Mouse (Mus musculus): ENCODE results near the gene 4930556J24Rik. TPM values are rescaled to one million over a fixed set of nuclear protein-coding genes. Genes with fewer than 3 reads are reported as not detected.

4930556J24Rik gene
- polyA plus RNA-seq, 2 experiments = not detected

DNA sequence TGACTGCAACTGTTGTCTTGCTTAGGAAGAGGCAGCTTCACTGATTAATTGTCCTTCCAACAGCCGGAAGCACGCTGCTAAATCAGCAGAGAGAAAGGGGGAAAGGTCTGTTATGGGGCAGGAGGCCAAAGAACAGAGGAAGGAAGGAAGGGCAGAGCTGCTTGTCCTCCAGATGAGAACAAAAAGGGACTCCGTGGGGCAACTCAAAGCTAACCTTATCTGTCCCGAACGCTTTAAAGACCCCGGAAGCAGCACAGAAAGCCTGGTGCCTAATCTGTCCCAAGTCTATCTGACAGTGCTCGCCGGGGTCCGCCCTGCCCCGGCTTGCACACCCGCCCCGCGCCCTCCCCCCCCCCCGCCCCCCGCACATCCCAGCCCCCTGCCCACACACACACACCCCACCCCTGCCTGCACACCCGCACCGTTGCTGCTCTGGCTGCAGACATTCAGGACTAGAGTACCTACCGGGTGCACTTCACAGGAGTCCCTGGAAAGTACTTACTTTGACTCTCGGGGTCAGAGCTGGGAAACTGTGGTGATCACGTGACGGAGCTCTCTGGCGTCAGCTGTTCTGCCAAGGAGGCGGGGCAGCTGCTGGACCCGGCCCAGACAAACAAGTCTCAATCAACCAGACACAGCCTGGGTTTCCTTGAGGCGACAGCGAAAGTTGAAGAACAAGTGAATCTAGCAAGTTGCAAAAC is 44.9 kb downstream of the 4930556J24Rik start, which contains the start of gene Tcn2:
Gene Tcn2 (minus strand): TSS at position 649 of the 701 bp plus-strand sequence.
- TF ChIP-seq POLR2A (IDR thresholded peaks at IDR 0.05; ENCODE audit: borderline replicate concordance, extremely low read depth, insufficient read depth, insufficient read length) = no peak
- under 1% methylated on average over 19 of the region's 26 CpGs for WGBS
- peak within 1 kb of the TSS; percentile 50 for H3K4me3 ChIP-seq (replicated peaks; ENCODE audit: low read length)
- H3K36me3 ChIP-seq (ENCODE audit: control insufficient read depth, insufficient read depth, low read length) = 0 out of 2 replicates have a peak, but pooled peaks cover 3% of the 10 kb centered on the region
- H3K27me3 ChIP-seq (ENCODE audit: control insufficient read depth, insufficient read depth, low read length) = no peaks in the 10 kb centered on the region
- no peak within 1 kb of the TSS for H3K27ac ChIP-seq (replicated peaks; ENCODE audit: low read depth, low read length)
- peak; percentile 83 for DNase-seq (ENCODE audit: low spot score)
- peak within 1 kb of the TSS; percentile 59 for H3K9ac ChIP-seq (ENCODE audit: low read depth, low read length, severe bottlenecking)
- peaks cover 7% of the 10 kb centered on the region for H3K4me1 ChIP-seq (ENCODE audit: control insufficient read depth, insufficient read depth, low read length)
- ATAC-seq (ENCODE audit: low FRiP score, low read depth) = peak; percentile 82
- H3K9me3 ChIP-seq (ENCODE audit: control insufficient read depth, low read length) = no peaks in the 10 kb centered on the region
- peak within 1 kb of the TSS; percentile 76 for H3K4me2 ChIP-seq (replicated peaks; ENCODE audit: low read depth, low read length, severe bottlenecking)

DNA sequence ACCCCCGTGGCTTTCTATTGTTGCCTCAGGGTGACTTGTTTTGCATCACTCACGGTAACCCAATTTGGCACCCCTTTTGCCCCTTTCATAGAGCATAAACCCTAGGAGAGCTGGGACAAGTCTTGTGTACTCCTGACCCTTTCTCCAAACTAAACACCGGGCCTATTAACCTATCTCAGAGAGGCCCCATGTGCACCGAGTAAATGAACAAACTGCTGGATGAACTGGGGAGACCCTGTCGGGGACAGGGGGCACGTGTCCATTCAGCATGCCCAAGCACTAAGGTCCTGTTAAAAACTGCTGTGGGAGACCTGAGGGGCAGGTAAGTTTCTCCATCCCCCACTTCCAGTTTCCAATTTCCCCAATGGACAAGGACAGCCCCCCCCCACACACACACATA is 45.6 kb downstream of the 4930556J24Rik start:
- no peak for ATAC-seq (ENCODE audit: low FRiP score, low read depth)
- H3K4me3 ChIP-seq (replicated peaks; ENCODE audit: low read length) = peak overlapping the region; percentile 50
- no peak for DNase-seq (ENCODE audit: low spot score)
- 38% methylated on average over 6 of the region's 6 CpGs for WGBS
- H3K4me2 ChIP-seq (replicated peaks; ENCODE audit: low read depth, low read length, severe bottlenecking) = peak overlapping the region; percentile 76
- H3K4me1 ChIP-seq (ENCODE audit: control insufficient read depth, insufficient read depth, low read length) = peaks cover 7% of the 10 kb centered on the region
- H3K27ac ChIP-seq (replicated peaks; ENCODE audit: low read depth, low read length) = no peak overlapping the region
- H3K9ac ChIP-seq (ENCODE audit: low read depth, low read length, severe bottlenecking) = peak overlapping the region; percentile 59; the same call in 1 of the 2 replicates
- H3K27me3 ChIP-seq (ENCODE audit: control insufficient read depth, insufficient read depth, low read length) = no peaks in the 10 kb centered on the region
- no peaks in the 10 kb centered on the region for H3K9me3 ChIP-seq (ENCODE audit: control insufficient read depth, low read length)
- TF ChIP-seq POLR2A (IDR thresholded peaks at IDR 0.05; ENCODE audit: borderline replicate concordance, extremely low read depth, insufficient read depth, insufficient read length) = no peak
- peaks cover 6% of the 10 kb centered on the region; the same call in 1 of the 2 replicates for H3K36me3 ChIP-seq (ENCODE audit: control insufficient read depth, insufficient read depth, low read length)

DNA sequence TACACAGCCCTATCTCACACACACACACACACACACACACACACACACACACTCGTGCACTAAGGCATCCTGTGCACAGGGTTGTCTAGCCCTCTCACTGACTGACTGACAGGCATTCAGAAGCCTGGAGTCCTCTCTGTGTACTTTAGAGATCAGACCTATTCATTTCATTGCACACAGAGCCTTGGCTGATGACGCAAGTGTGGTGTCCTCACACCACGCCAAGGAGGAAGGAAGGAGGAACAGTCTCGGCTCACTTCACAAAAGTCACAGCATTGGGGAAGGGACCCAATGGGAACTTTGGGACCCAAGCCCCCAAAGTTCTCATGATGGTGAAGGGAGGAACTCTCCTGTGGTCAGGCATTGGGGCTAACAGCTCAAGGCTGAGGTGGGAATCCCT is 46.6 kb downstream of the 4930556J24Rik start:
- Histone ChIP-seq H3K4me2 (replicated peaks; ENCODE audit: low read depth, low read length, severe bottlenecking) (no peak overlapping the region), H3K36me3 (ENCODE audit: control insufficient read depth, insufficient read depth, low read length) (peaks cover 11% of the 10 kb centered on the region), H3K9ac (ENCODE audit: low read depth, low read length, severe bottlenecking) (no peak overlapping the region), H3K4me3 (replicated peaks; ENCODE audit: low read length) (no peak overlapping the region), H3K4me1 (ENCODE audit: control insufficient read depth, insufficient read depth, low read length) (peaks cover 7% of the 10 kb centered on the region), H3K9me3 (ENCODE audit: control insufficient read depth, low read length) (no peaks in the 10 kb centered on the region), H3K27ac (replicated peaks; ENCODE audit: low read depth, low read length) (no peak overlapping the region), H3K27me3 (ENCODE audit: control insufficient read depth, insufficient read depth, low read length) (no peaks in the 10 kb centered on the region)
- TF ChIP-seq POLR2A (IDR thresholded peaks at IDR 0.05; ENCODE audit: borderline replicate concordance, extremely low read depth, insufficient read depth, insufficient read length) = no peak
- DNase-seq (ENCODE audit: low spot score) (no peak), ATAC-seq (ENCODE audit: low FRiP score, low read depth) (no peak)
- 80% methylated on average over 4 of the region's 4 CpGs for WGBS

DNA sequence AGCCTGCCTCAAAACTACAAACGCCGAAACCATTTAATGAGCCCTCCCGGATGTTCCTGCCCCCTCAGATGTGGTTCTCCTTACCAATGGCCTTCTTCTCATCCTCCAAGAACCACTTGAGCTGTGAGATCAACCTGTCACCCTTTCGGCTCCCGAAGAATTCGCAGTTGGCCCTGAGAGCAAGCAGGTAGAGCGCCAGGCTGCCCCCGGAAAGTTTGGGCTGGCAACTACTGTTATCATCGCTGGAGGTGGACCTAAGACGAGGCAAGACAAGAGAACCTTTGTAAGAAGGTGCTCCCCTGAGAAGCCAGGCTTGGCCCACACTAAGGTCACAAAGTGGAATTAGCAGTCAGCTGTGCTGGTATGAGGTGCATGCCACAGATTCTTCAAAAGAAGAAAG is 50.7 kb downstream of the 4930556J24Rik start:
- whole genome bisulfite sequencing = 92% methylated on average over 10 of the region's 10 CpGs
- Histone ChIP-seq H3K27me3 (ENCODE audit: control insufficient read depth, insufficient read depth, low read length) (no peaks in the 10 kb centered on the region), H3K36me3 (ENCODE audit: control insufficient read depth, insufficient read depth, low read length) (peaks cover 32% of the 10 kb centered on the region), H3K27ac (replicated peaks; ENCODE audit: low read depth, low read length) (no peak overlapping the region), H3K4me1 (ENCODE audit: control insufficient read depth, insufficient read depth, low read length) (peaks cover under 1% of the 10 kb centered on the region), H3K4me3 (replicated peaks; ENCODE audit: low read length) (no peak overlapping the region), H3K4me2 (replicated peaks; ENCODE audit: low read depth, low read length, severe bottlenecking) (no peak overlapping the region), H3K9ac (ENCODE audit: low read depth, low read length, severe bottlenecking) (no peak overlapping the region), H3K9me3 (ENCODE audit: control insufficient read depth, low read length) (no peaks in the 10 kb centered on the region)
- DNase-seq (ENCODE audit: low spot score) = no peak
- no peak for TF ChIP-seq POLR2A (IDR thresholded peaks at IDR 0.05; ENCODE audit: borderline replicate concordance, extremely low read depth, insufficient read depth, insufficient read length)
- ATAC-seq (ENCODE audit: low FRiP score, low read depth) = no peak

DNA sequence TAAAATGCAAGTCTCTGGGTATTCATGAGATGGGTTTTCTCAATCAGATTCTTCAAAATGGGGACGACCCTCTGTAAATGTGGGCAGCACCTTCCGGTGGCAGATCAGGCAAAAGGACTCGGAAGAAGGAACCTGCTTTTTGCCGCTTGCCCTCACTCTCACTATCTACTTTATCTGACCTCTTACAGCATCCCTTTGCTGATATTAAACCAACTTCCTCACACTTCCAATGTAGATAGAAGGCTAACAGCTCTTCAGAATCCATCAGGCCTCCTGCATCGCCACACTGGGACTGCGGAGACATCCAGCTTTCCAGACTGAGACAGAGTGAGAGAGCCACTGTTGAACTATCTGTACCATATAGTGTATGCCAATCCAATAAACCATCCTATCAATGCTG is 53.8 kb downstream of the 4930556J24Rik start:
- H3K9ac ChIP-seq (ENCODE audit: low read depth, low read length, severe bottlenecking) = no peak overlapping the region
- no peaks in the 10 kb centered on the region for H3K4me1 ChIP-seq (ENCODE audit: control insufficient read depth, insufficient read depth, low read length)
- H3K27me3 ChIP-seq (ENCODE audit: control insufficient read depth, insufficient read depth, low read length) = no peaks in the 10 kb centered on the region
- H3K36me3 ChIP-seq (ENCODE audit: control insufficient read depth, insufficient read depth, low read length) = peaks cover 32% of the 10 kb centered on the region
- 87% methylated on average over 6 of the region's 6 CpGs for WGBS
- no peak overlapping the region for H3K4me2 ChIP-seq (replicated peaks; ENCODE audit: low read depth, low read length, severe bottlenecking)
- H3K27ac ChIP-seq (replicated peaks; ENCODE audit: low read depth, low read length) = no peak overlapping the region
- no peaks in the 10 kb centered on the region for H3K9me3 ChIP-seq (ENCODE audit: control insufficient read depth, low read length)
- TF ChIP-seq POLR2A (IDR thresholded peaks at IDR 0.05; ENCODE audit: borderline replicate concordance, extremely low read depth, insufficient read depth, insufficient read length) = no peak
- ATAC-seq (ENCODE audit: low FRiP score, low read depth) (no peak), DNase-seq (ENCODE audit: low spot score) (no peak)
- no peak overlapping the region for H3K4me3 ChIP-seq (replicated peaks; ENCODE audit: low read length)
